Mouse (Mus musculus): ENCODE results near the gene Samd8. TPM values are rescaled to one million over a fixed set of nuclear protein-coding genes. Genes with fewer than 3 reads are reported as not detected.

Samd8 gene
- polyA plus RNA-seq, 1 experiment: not detected

GRCm38 (mm10) chr14:21750881-21751542, 681 bp downstream of the Samd8 start, which contains the start of gene Dusp13:
Gene Dusp13 (minus strand): TSS chr14:21751181.
- Histone ChIP-seq H3K27ac (ENCODE audit: insufficient read depth, low read depth, low read length) (peak within 1 kb of the TSS; percentile 68), H3K4me3 (ENCODE audit: insufficient read depth, low read depth, low read length) (peak within 1 kb of the TSS; percentile 86), H3K4me1 (ENCODE audit: control insufficient read depth, insufficient read depth, low read length) (peaks cover 9% of the 10 kb centered on the region)
- no peak for TF ChIP-seq POLR2A (IDR thresholded peaks at IDR 0.05; ENCODE audit: insufficient read depth, low read depth, low read length)
- no peak for TF ChIP-seq CTCF (IDR thresholded peaks at IDR 0.05; ENCODE audit: insufficient read depth, low read depth, low read length)
- WGBS: under 1% methylated on average over 26 of the region's 26 CpGs

GRCm38 (mm10) chr14:21752411-21752810, 2.1 kb downstream of the Samd8 start:
- TF ChIP-seq POLR2A (IDR thresholded peaks at IDR 0.05; ENCODE audit: insufficient read depth, low read depth, low read length): no peak
- TF ChIP-seq CTCF (IDR thresholded peaks at IDR 0.05; ENCODE audit: insufficient read depth, low read depth, low read length): no peak
- Histone ChIP-seq H3K4me1 (ENCODE audit: control insufficient read depth, insufficient read depth, low read length) (peaks cover 8% of the 10 kb centered on the region), H3K27ac (ENCODE audit: insufficient read depth, low read depth, low read length) (no peak overlapping the region), H3K4me3 (ENCODE audit: insufficient read depth, low read depth, low read length) (no peak overlapping the region)
- WGBS: 67% methylated on average over 3 of the region's 3 CpGs

GRCm38 (mm10) chr14:21753367-21753766, 3.0 kb downstream of the Samd8 start:
- H3K4me1 ChIP-seq (ENCODE audit: control insufficient read depth, insufficient read depth, low read length): peaks cover 6% of the 10 kb centered on the region
- TF ChIP-seq CTCF (IDR thresholded peaks at IDR 0.05; ENCODE audit: insufficient read depth, low read depth, low read length): no peak
- no peak for TF ChIP-seq POLR2A (IDR thresholded peaks at IDR 0.05; ENCODE audit: insufficient read depth, low read depth, low read length)
- 76% methylated on average over 4 of the region's 4 CpGs for WGBS
- H3K4me3 ChIP-seq (ENCODE audit: insufficient read depth, low read depth, low read length): no peak overlapping the region
- H3K27ac ChIP-seq (ENCODE audit: insufficient read depth, low read depth, low read length): no peak overlapping the region

GRCm38 (mm10) chr14:21761560-21761959, 11.2 kb downstream of the Samd8 start:
- peaks cover 9% of the 10 kb centered on the region; the same call in 1 of the 2 replicates for H3K4me1 ChIP-seq (ENCODE audit: control insufficient read depth, insufficient read depth, low read length)
- 83% methylated on average over 9 of the region's 9 CpGs for WGBS
- TF ChIP-seq POLR2A (IDR thresholded peaks at IDR 0.05; ENCODE audit: insufficient read depth, low read depth, low read length) (no peak), CTCF (IDR thresholded peaks at IDR 0.05; ENCODE audit: insufficient read depth, low read depth, low read length) (no peak)
- H3K4me3 ChIP-seq (ENCODE audit: insufficient read depth, low read depth, low read length): no peak overlapping the region
- no peak overlapping the region for H3K27ac ChIP-seq (ENCODE audit: insufficient read depth, low read depth, low read length)

GRCm38 (mm10) chr14:21763736-21764135, 13.4 kb downstream of the Samd8 start:
- 98% methylated on average over 3 of the region's 3 CpGs for WGBS
- TF ChIP-seq CTCF (IDR thresholded peaks at IDR 0.05; ENCODE audit: insufficient read depth, low read depth, low read length) (no peak), POLR2A (IDR thresholded peaks at IDR 0.05; ENCODE audit: insufficient read depth, low read depth, low read length) (no peak)
- no peak overlapping the region for H3K27ac ChIP-seq (ENCODE audit: insufficient read depth, low read depth, low read length)
- peaks cover 13% of the 10 kb centered on the region for H3K4me1 ChIP-seq (ENCODE audit: control insufficient read depth, insufficient read depth, low read length)
- no peak overlapping the region for H3K4me3 ChIP-seq (ENCODE audit: insufficient read depth, low read depth, low read length)

GRCm38 (mm10) chr14:21764646-21765045, 14.3 kb downstream of the Samd8 start:
- WGBS: 78% methylated on average over 6 of the region's 6 CpGs
- Histone ChIP-seq H3K4me3 (ENCODE audit: insufficient read depth, low read depth, low read length) (no peak overlapping the region), H3K27ac (ENCODE audit: insufficient read depth, low read depth, low read length) (no peak overlapping the region), H3K4me1 (ENCODE audit: control insufficient read depth, insufficient read depth, low read length) (peaks cover 13% of the 10 kb centered on the region)
- no peak for TF ChIP-seq POLR2A (IDR thresholded peaks at IDR 0.05; ENCODE audit: insufficient read depth, low read depth, low read length)
- no peak for TF ChIP-seq CTCF (IDR thresholded peaks at IDR 0.05; ENCODE audit: insufficient read depth, low read depth, low read length)

- WGBS: 73% methylated on average over 7 of the region's 7 CpGs
These were observed 15.5 kb downstream of the Samd8 start for GRCm38 (mm10) chr14:21765754-21766397.

GRCm38 (mm10) chr14:21766398-21766958, 16.1 kb downstream of the Samd8 start:
- Histone ChIP-seq H3K4me1 (ENCODE audit: control insufficient read depth, insufficient read depth, low read length) (peaks cover 13% of the 10 kb centered on the region), H3K4me3 (ENCODE audit: insufficient read depth, low read depth, low read length) (no peak overlapping the region), H3K27ac (ENCODE audit: insufficient read depth, low read depth, low read length) (no peak overlapping the region)
- WGBS: 90% methylated on average over 6 of the region's 6 CpGs
- TF ChIP-seq POLR2A (IDR thresholded peaks at IDR 0.05; ENCODE audit: insufficient read depth, low read depth, low read length): no peak
- TF ChIP-seq CTCF (IDR thresholded peaks at IDR 0.05; ENCODE audit: insufficient read depth, low read depth, low read length): no peak

More at GRCm38 (mm10) chr14:21765754-21766397, 15.5 kb downstream of the Samd8 start:
- Histone ChIP-seq H3K4me3 (ENCODE audit: insufficient read depth, low read depth, low read length) (no peak overlapping the region), H3K4me1 (ENCODE audit: control insufficient read depth, insufficient read depth, low read length) (peaks cover 13% of the 10 kb centered on the region), H3K27ac (ENCODE audit: insufficient read depth, low read depth, low read length) (no peak overlapping the region)
- TF ChIP-seq POLR2A (IDR thresholded peaks at IDR 0.05; ENCODE audit: insufficient read depth, low read depth, low read length) (no peak), CTCF (IDR thresholded peaks at IDR 0.05; ENCODE audit: insufficient read depth, low read depth, low read length) (no peak)
